Mouse (Mus musculus): ENCODE data around the gene Abtb2. TPM values are rescaled to one million over a fixed set of nuclear protein-coding genes. Genes with fewer than 3 reads are reported as not detected.

The Abtb2 gene
- total RNA-seq, 2 experiments from 2014 or later: 9.5 to 11.9 TPM

- intact Hi-C loops (cut with DNase I): no loop called here
- DNase-seq: no peak
These were observed 44.9 kb downstream of the Abtb2 start for GRCm38 (mm10) chr2:103610831-103611535.

GRCm38 (mm10) chr2:103613865-103614264, 47.8 kb downstream of the Abtb2 start:
- intact Hi-C loops (cut with DNase I): no loop called here

GRCm38 (mm10) chr2:103615028-103615427, 48.9 kb downstream of the Abtb2 start:
- intact Hi-C loops (cut with DNase I): no loop called here

More at GRCm38 (mm10) chr2:103613865-103614264, 47.8 kb downstream of the Abtb2 start:
- DNase-seq: no peak

GRCm38 (mm10) chr2:103618407-103618806, 52.3 kb downstream of the Abtb2 start:
- intact Hi-C loops (cut with DNase I): no loop called here
- DNase-seq: no peak

More at GRCm38 (mm10) chr2:103615028-103615427, 48.9 kb downstream of the Abtb2 start:
- DNase-seq: no peak

- intact Hi-C loops (cut with DNase I): no loop called here
- no peak for DNase-seq
These were observed 56.8 kb downstream of the Abtb2 start for GRCm38 (mm10) chr2:103622950-103623349.

- DNase-seq: peak; percentile 76
- intact Hi-C loops (cut with DNase I): no loop called here
These were observed 59.3 kb downstream of the Abtb2 start for GRCm38 (mm10) chr2:103625349-103625932.

- intact Hi-C loops (cut with DNase I): no loop called here
- no peak for DNase-seq
These were observed 61.0 kb downstream of the Abtb2 start for GRCm38 (mm10) chr2:103627101-103627500.

GRCm38 (mm10) chr2:103629956-103630355, 63.8 kb downstream of the Abtb2 start:
- intact Hi-C loops (cut with DNase I): no loop called here

GRCm38 (mm10) chr2:103631293-103631717, 65.2 kb downstream of the Abtb2 start:
- intact Hi-C loops (cut with DNase I): no loop called here

More at GRCm38 (mm10) chr2:103629956-103630355, 63.8 kb downstream of the Abtb2 start:
- DNase-seq: no peak

GRCm38 (mm10) chr2:103632136-103632925, 66.2 kb downstream of the Abtb2 start:
- intact Hi-C loops (cut with DNase I): no loop called here
- DNase-seq: no peak

More at GRCm38 (mm10) chr2:103631293-103631717, 65.2 kb downstream of the Abtb2 start:
- no peak for DNase-seq

- intact Hi-C loops (cut with DNase I): no loop called here
- no peak for DNase-seq
These were observed 66.8 kb downstream of the Abtb2 start for GRCm38 (mm10) chr2:103632926-103633250.

- DNase-seq: no peak
- intact Hi-C loops (cut with DNase I): no loop called here
These were observed 69.8 kb downstream of the Abtb2 start for GRCm38 (mm10) chr2:103635731-103636487.

- no peak for DNase-seq
- intact Hi-C loops (cut with DNase I): no loop called here
These were observed 71.3 kb downstream of the Abtb2 start for GRCm38 (mm10) chr2:103637385-103637784.

- intact Hi-C loops (cut with DNase I): no loop called here
These were observed 71.8 kb downstream of the Abtb2 start for GRCm38 (mm10) chr2:103637943-103638342.

GRCm38 (mm10) chr2:103639701-103640100, 73.6 kb downstream of the Abtb2 start:
- DNase-seq: no peak
- intact Hi-C loops (cut with DNase I): no loop called here

More at GRCm38 (mm10) chr2:103637943-103638342, 71.8 kb downstream of the Abtb2 start:
- no peak for DNase-seq

GRCm38 (mm10) chr2:103640861-103641260, 74.8 kb downstream of the Abtb2 start:
- intact Hi-C loops (cut with DNase I): no loop called here
- DNase-seq: no peak

- intact Hi-C loops (cut with DNase I): no loop called here
- no peak for DNase-seq
These were observed 77.6 kb downstream of the Abtb2 start for GRCm38 (mm10) chr2:103643584-103644211.

- intact Hi-C loops (cut with DNase I): no loop called here
These were observed 78.3 kb downstream of the Abtb2 start for GRCm38 (mm10) chr2:103644418-103644817.

GRCm38 (mm10) chr2:103650314-103650879, 84.3 kb downstream of the Abtb2 start:
- DNase-seq: no peak
- intact Hi-C loops (cut with DNase I): no loop called here

More at GRCm38 (mm10) chr2:103644418-103644817, 78.3 kb downstream of the Abtb2 start:
- no peak for DNase-seq

- no peak for DNase-seq
- intact Hi-C loops (cut with DNase I): no loop called here
These were observed 86.0 kb downstream of the Abtb2 start for GRCm38 (mm10) chr2:103652121-103652520.
